Comparison of ENCODE assay signal across 8 mouse cellular contexts in the genomic region with DNA sequence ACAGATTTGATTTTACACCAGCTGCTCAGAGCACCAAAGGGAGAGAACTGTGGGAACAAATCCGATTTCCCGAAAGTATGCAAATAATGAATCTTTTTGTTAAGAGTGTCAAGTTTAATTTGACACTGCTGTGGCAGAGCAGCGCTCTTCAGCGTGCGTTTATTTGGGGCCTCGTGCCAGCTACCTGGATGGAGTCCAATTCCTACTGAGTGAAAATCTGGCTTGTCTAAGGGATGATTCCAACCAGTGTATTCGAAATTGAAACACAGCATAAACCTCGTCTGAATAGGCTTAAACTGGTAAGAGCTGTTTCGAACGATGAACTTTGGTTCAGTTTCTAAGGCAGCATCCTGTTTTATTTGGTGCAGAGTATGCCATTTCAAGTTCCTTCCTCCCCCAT.
DNase-seq lines count a peak whose midpoint lies in the region; ATAC-seq lines count a peak whose summit lies in the region.

No protein-coding gene starts in this region.

- no peak overlapping the region for H3K4me3 ChIP-seq in neural tube, embryonic 15.5 days (replicated peaks)

- H3K9ac ChIP-seq in neural tube, embryonic 15.5 days (replicated peaks) = no peak overlapping the region

- WGBS in neural tube, embryonic 15.5 days = 50% methylated on average over 10 of the region's 10 CpGs

- H3K4me1 ChIP-seq in neural tube, embryonic 15.5 days = no peaks in the 10 kb centered on the region

- no peaks in the 10 kb centered on the region for H3K36me3 ChIP-seq in neural tube, embryonic 15.5 days

- no peaks in the 10 kb centered on the region for H3K27me3 ChIP-seq in neural tube, embryonic 15.5 days (replicated peaks)

- H3K9me3 ChIP-seq in neural tube, embryonic 15.5 days (replicated peaks) = no peaks in the 10 kb centered on the region

- no peak overlapping the region for H3K4me2 ChIP-seq in neural tube, embryonic 15.5 days

- H3K27ac ChIP-seq in neural tube, embryonic 15.5 days (replicated peaks) = no peak overlapping the region

- 0 out of 2 replicates have a peak, but pooled peaks have one; percentile 31 for ATAC-seq in neural tube, embryonic 15.5 days (ENCODE audit: low FRiP score)

- peak; percentile 30 for DNase-seq in gastrocnemius, postnatal 10 days
- no peak for DNase-seq in gastrocnemius, postnatal 25 days
- DNase-seq in cerebellum, postnatal 10 days = peak; percentile 98 to 99
- peak; percentile 44 to 78 for DNase-seq in layer of hippocampus, adult 8-10 months (ENCODE audit: low spot score in 2 of 2)
- DNase-seq in B cell, adult 2 months = no peak
- DNase-seq in spleen, postnatal 36 days (ENCODE audit: low spot score in 2 of 2) = no peak
- DNase-seq in urinary bladder, postnatal 36 days (ENCODE audit: low spot score in 2 of 2) = no peak

Comparison
In these comparisons a context has a peak if more than half of its experiments do, and no peak if none do; other contexts are left out.
1. DNase-seq: peak in gastrocnemius, postnatal 10 days (single experiment), cerebellum, postnatal 10 days (2 of 2) and layer of hippocampus, adult 8-10 months (2 of 2); none in gastrocnemius, postnatal 25 days (single experiment), B cell, adult 2 months (0 of 2), spleen, postnatal 36 days (0 of 2) and urinary bladder, postnatal 36 days (0 of 2).